Mouse (Mus musculus) midbrain, embryonic 15.5 days (tissue): ENCODE results near the gene Pank3. TPM values are rescaled to one million over a fixed set of nuclear protein-coding genes. Genes with fewer than 3 reads are reported as not detected.

Experiments used
- ATAC-seq: fragments of 200-750 bp; cut with Nextera tagmentation; replicated peaks from 2 replicates; pipeline ENCODE4 v1.8.0; 2017; ENCODE audit warnings: moderate TSS enrichment
- H3K27ac ChIP-seq: fragments of 300-500 bp; sonication (generic); 2 replicates; pipeline ENCODE4 v1.5.1; 2015; ENCODE audit warnings: mild to moderate bottlenecking, inconsistent platforms
- H3K27me3 ChIP-seq: fragments of 300-500 bp; sonication (generic); replicated peaks from 2 replicates; pipeline ENCODE4 v1.6.1; 2015; ENCODE audit warnings: inconsistent platforms
- H3K36me3 ChIP-seq: fragments of 300-500 bp; sonication (generic); replicated peaks from 2 replicates; pipeline ENCODE4 v1.6.1; 2015; ENCODE audit warnings: inconsistent platforms
- H3K4me1 ChIP-seq: fragments of 300-500 bp; sonication (generic); 2 replicates; pipeline ENCODE4 v1.6.1; 2015; ENCODE audit warnings: inconsistent platforms
- H3K4me2 ChIP-seq: fragments of 300-500 bp; sonication (generic); 2 replicates; pipeline ENCODE4 v1.6.1; 2015; ENCODE audit warnings: inconsistent platforms, mild to moderate bottlenecking, moderate library complexity
- H3K4me3 ChIP-seq: fragments of 300-500 bp; sonication (generic); 2 replicates; pipeline ENCODE4 v1.5.1; 2015; ENCODE audit warnings: mild to moderate bottlenecking, inconsistent platforms
- H3K9ac ChIP-seq: fragments of 300-500 bp; sonication (generic); 2 replicates; pipeline ENCODE4 v1.6.1; 2015; ENCODE audit warnings: mild to moderate bottlenecking, inconsistent platforms
- H3K9me3 ChIP-seq: fragments of 300-500 bp; sonication (generic); 2 replicates; pipeline ENCODE4 v1.6.1; 2016; ENCODE audit warnings: inconsistent platforms
- WGBS: fragments of 180-500 bp; shearing (Covaris S2); methylation state at CpG from one replicate; pipeline ENCODE4 v1.1.7; 2015; ENCODE audit warnings: mixed read lengths; 5-methylcytosine and 5-hydroxymethylcytosine counted together
- polyA plus RNA-seq: library from polyadenylated mRNA; unstranded; fragments of >200 nt; fragmentation: Nextera tagmentation; extraction: Ambion mirVana; gene quantifications from 2 replicates; pipeline ENCODE4 v1.2.1, GENCODE M21; 2015

The Pank3 gene
- polyA plus RNA-seq, result 19.5 and 20.7 TPM in 2 replicates

DNA sequence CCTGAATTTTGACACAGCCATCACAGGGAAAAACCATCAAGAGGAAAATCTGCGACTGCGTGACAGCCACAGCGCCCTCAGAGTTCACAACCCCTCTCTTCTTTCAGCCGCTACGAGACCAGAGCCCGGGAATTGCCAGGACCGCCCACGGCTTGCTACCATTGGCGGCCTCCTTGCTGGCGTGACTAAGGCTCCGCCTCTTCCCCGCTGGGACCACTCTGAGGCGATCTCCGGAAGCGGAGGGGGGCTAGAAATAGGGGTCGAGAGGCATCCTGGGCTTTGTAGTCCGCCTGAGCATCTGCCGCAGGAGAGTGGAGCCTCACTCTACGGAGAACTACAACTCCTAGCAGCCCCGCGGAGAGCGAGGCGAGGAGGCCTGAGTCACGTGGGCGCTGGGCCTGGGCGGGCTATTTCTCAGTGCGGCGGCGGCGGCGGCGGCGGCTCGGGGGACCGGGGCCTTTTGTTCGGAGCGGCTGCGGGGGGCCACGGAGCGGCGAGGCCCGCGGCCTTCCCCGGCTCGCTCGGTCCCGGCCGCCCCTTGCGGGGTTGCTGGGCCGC, at the start of gene Pank3:
Pank3 (plus strand) TSS at position 297 of the 558 bp plus-strand sequence.
- no peaks in the 10 kb centered on the region for H3K36me3 ChIP-seq
- H3K27ac ChIP-seq, result peak within 1 kb of the TSS; percentile 93
- 1% methylated on average over 50 of the region's 50 CpGs for WGBS
- peaks cover 24% of the 10 kb centered on the region for H3K4me1 ChIP-seq
- ATAC-seq, result peak; percentile 99
- H3K4me3 ChIP-seq, result peak within 1 kb of the TSS; percentile 91
- peak within 1 kb of the TSS; percentile 95 for H3K9ac ChIP-seq
- H3K4me2 ChIP-seq, result peak within 1 kb of the TSS; percentile 59
- no peaks in the 10 kb centered on the region for H3K9me3 ChIP-seq
- no peaks in the 10 kb centered on the region for H3K27me3 ChIP-seq

DNA sequence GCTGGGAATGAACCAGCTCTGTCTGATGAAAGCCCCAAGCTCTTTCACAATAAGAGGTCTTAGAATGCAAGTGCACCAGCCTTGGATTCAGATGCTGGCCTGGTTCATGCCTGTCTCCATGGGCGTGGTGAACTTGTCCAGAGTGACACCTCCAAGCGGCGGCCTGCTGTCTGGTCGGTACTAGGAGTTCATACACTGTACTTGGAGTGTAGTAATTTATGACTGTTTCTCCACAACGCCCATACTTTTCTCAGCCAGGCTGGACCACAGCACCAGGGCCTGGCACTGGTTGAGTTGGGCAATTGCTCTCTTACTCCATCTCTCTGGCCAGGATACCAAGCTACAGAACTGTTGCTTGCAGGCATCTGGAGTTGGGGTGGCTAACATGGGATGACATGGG, 45.4 kb upstream of the Pank3 start:
- Histone ChIP-seq H3K9me3 (no peaks in the 10 kb centered on the region), H3K9ac (no peak overlapping the region), H3K27ac (no peak overlapping the region), H3K4me2 (no peak overlapping the region), H3K4me1 (no peaks in the 10 kb centered on the region), H3K36me3 (no peaks in the 10 kb centered on the region), H3K27me3 (no peaks in the 10 kb centered on the region), H3K4me3 (no peak overlapping the region)
- ATAC-seq, result no peak
- 84% methylated on average over 5 of the region's 5 CpGs for WGBS

DNA sequence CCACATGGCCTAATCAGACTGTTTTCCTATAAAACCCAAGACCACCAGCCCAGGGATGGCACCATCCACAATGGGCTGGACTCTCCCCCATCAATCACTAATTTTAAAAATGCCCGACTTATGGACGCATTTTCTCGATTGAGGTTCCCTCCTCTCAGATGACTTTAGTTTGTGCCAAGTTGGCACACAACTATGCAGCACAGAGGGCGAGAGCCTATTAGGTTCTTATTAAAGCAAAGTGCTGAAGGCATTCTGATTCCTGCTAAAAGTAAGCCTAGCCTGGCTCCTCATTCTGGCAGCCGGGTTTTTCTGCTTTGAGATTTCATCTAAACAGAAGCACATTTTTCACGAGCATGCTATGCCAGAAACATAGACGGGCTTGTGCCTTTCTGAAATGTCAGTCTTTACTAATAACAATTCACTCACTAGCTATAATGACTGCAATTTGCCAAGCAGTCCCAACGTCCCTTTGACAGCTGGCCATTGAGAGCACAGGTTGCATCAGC, 42.9 kb upstream of the Pank3 start:
- no peak for ATAC-seq
- no peak overlapping the region for H3K27ac ChIP-seq
- no peaks in the 10 kb centered on the region for H3K36me3 ChIP-seq
- H3K27me3 ChIP-seq, result no peaks in the 10 kb centered on the region
- H3K4me1 ChIP-seq, result no peaks in the 10 kb centered on the region
- no peak overlapping the region for H3K9ac ChIP-seq
- no peak overlapping the region for H3K4me3 ChIP-seq
- H3K9me3 ChIP-seq, result no peaks in the 10 kb centered on the region
- no peak overlapping the region for H3K4me2 ChIP-seq
- WGBS, result 85% methylated on average over 8 of the region's 8 CpGs

DNA sequence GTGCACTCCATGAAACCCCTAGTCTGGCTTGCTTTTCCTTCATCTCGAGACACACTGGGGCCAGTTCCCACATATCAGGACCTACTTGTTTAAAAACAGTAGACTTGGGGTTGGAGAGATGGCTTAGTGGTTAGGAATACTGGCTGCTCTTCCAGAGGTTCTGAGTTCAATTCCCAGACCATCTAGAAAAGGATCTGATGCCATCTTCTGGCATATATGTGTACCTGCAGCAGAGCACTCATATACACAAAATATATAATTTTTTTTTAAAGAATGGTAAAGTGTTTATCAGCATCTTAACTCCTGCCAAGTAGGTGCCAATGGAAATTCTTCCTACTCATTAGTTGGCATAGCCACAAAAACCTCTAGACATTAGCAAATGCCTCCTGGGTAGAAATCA, 41.1 kb upstream of the Pank3 start:
- H3K4me2 ChIP-seq, result no peak overlapping the region
- no peak for ATAC-seq
- no peaks in the 10 kb centered on the region for H3K27me3 ChIP-seq
- H3K9me3 ChIP-seq, result no peaks in the 10 kb centered on the region
- H3K4me3 ChIP-seq, result no peak overlapping the region
- H3K36me3 ChIP-seq, result no peaks in the 10 kb centered on the region
- H3K9ac ChIP-seq, result no peak overlapping the region
- H3K27ac ChIP-seq, result no peak overlapping the region
- WGBS, result 94% methylated on average over 1 of the region's 1 CpGs
- no peaks in the 10 kb centered on the region for H3K4me1 ChIP-seq

DNA sequence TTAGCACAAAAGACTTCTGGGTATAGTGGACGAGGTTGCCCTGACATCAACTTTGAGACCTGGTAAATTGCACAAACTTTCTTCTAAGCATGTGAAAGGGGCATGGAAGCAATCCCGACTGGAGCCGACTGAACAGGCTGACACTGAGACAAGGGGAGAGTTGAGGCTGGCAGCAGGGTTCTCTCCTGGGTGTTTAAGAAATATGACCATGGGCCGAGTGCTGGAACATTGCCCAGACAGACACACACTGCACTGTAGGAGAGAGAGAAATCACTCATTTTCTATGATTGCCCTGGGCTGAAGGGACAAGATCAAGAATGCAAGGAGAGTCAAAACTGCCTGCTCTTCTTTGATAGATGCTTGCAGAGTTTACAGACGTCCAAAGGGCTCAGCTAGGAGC, 40.1 kb upstream of the Pank3 start:
- Histone ChIP-seq H3K36me3 (no peaks in the 10 kb centered on the region), H3K9me3 (no peaks in the 10 kb centered on the region), H3K4me1 (no peaks in the 10 kb centered on the region), H3K4me3 (no peak overlapping the region), H3K27ac (no peak overlapping the region), H3K4me2 (no peak overlapping the region), H3K27me3 (no peaks in the 10 kb centered on the region), H3K9ac (no peak overlapping the region)
- no peak for ATAC-seq
- 41% methylated on average over 5 of the region's 5 CpGs for WGBS

DNA sequence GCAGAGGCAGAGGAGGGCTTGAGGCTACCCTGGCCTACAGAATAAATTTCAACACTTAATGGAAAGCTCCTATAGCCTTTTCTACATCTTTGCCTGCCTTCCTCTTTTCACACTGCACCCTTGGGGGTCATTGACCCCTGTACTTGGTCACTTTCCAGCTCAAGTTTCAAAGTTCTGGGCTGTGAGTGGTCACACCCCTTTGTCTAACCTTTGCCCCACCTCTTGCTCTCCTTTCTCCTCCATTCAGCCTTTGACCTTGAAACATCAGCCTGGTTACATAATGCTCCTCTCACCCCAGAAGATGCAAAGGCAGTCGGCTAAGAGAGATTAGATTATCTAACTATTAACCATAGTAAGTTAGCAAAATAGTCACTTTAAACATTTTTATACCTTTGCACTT, 36.9 kb upstream of the Pank3 start:
- Histone ChIP-seq H3K27me3 (no peaks in the 10 kb centered on the region), H3K27ac (no peak overlapping the region), H3K4me1 (no peaks in the 10 kb centered on the region), H3K4me3 (no peak overlapping the region), H3K9me3 (no peaks in the 10 kb centered on the region), H3K4me2 (no peak overlapping the region), H3K9ac (no peak overlapping the region), H3K36me3 (no peaks in the 10 kb centered on the region)
- no peak for ATAC-seq
- 41% methylated on average over 1 of the region's 1 CpGs for WGBS

DNA sequence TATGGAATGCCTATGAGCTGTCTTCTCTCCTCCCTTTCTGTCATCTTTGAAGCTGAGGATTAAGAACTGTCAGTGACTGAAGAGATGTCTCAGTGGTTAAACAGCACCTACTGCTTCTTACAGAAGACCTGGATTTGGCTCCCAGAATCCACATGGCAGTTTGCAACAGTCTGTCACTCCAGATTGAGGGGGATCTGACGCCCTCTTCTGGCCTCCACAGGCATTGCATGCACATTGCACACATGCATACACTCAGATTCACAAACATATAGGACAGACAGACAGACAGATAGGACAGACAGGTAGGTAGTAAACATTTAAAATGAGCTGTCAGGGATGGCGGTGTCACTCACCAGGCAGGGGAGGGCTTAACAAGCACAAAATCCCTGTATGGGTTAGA, 32.5 kb upstream of the Pank3 start:
- H3K27ac ChIP-seq, result no peak overlapping the region
- 69% methylated on average over 2 of the region's 2 CpGs for WGBS
- ATAC-seq, result no peak

DNA sequence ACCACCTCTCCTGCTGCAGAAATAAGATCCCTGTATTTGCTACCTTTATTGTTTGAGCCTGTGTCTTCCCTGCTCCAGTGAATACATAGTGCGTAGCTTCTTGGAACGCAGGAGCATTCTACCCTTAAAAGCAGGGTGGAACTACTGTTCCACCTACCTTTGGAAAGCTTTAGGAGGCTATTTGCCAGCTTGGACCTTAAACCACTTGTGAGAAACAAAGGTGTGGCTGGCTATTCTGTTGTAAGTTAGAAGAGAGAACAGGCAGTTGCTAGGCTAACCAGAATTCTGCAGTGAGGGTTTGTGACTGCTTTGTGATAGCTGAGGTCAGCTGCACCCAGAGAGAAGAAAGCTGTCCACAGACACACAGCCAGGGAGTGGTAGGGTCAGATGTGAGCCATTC, 32.0 kb upstream of the Pank3 start:
- ATAC-seq, result no peak
- H3K4me2 ChIP-seq, result no peak overlapping the region
- no peak overlapping the region for H3K27ac ChIP-seq
- H3K9me3 ChIP-seq, result no peaks in the 10 kb centered on the region
- H3K4me3 ChIP-seq, result no peak overlapping the region
- H3K4me1 ChIP-seq, result no peaks in the 10 kb centered on the region
- no peaks in the 10 kb centered on the region for H3K36me3 ChIP-seq
- no peaks in the 10 kb centered on the region for H3K27me3 ChIP-seq
- H3K9ac ChIP-seq, result no peak overlapping the region
- WGBS, result 97% methylated on average over 2 of the region's 2 CpGs

More for the DNA sequence above, 32.5 kb upstream of the Pank3 start:
- Histone ChIP-seq H3K27me3 (no peaks in the 10 kb centered on the region), H3K9ac (no peak overlapping the region), H3K9me3 (no peaks in the 10 kb centered on the region), H3K4me1 (no peaks in the 10 kb centered on the region), H3K4me2 (no peak overlapping the region), H3K36me3 (no peaks in the 10 kb centered on the region), H3K4me3 (no peak overlapping the region)

DNA sequence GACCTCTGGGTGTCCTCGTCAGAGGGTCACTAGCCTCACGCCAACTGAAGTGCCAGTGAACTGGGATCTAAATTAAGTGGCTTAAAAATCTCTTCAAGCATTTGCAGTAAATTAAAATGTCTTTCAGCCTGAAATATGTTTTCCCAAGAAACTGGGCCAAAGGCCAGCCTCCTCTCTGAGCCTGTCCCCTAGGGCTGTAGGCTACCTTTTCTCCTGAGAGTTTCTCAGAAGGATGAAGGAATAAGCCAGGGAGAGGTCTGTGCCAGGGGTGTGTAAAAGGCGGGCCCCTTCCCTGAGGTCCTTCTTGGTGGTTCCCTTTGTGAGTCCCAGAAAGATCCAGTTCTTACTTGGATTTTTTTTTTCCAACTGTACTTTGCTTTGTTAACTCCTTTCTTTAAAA, 31.2 kb upstream of the Pank3 start:
- Histone ChIP-seq H3K36me3 (no peaks in the 10 kb centered on the region), H3K4me2 (no peak overlapping the region), H3K27ac (no peak overlapping the region), H3K4me3 (no peak overlapping the region), H3K9ac (no peak overlapping the region), H3K27me3 (no peaks in the 10 kb centered on the region), H3K4me1 (no peaks in the 10 kb centered on the region), H3K9me3 (no peaks in the 10 kb centered on the region)
- no peak for ATAC-seq
- 79% methylated on average over 3 of the region's 3 CpGs for WGBS

DNA sequence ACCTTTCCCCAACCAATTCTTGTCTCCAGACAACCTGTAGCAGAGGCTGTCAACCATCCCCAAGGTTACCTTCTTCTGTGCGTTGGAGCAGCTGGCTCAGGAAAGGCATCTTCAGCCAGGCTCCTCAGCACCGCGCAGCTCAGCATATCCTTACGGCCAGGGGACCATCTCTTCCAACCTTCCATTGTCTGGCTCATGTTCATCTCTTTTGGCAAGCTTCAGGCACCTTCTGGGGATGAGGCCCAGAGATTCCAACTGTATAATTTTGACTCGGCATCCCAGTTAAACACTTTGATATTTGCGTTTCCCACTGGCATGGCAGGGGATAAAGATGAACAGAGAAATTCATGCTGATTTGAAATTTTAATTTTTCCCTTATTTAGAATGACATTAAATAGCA, 25.7 kb upstream of the Pank3 start:
- ATAC-seq, result no peak
- Histone ChIP-seq H3K9me3 (no peaks in the 10 kb centered on the region), H3K4me1 (no peaks in the 10 kb centered on the region), H3K27ac (no peak overlapping the region), H3K36me3 (no peaks in the 10 kb centered on the region), H3K9ac (no peak overlapping the region), H3K4me3 (no peak overlapping the region), H3K27me3 (no peaks in the 10 kb centered on the region), H3K4me2 (no peak overlapping the region)
- WGBS, result 84% methylated on average over 6 of the region's 6 CpGs

DNA sequence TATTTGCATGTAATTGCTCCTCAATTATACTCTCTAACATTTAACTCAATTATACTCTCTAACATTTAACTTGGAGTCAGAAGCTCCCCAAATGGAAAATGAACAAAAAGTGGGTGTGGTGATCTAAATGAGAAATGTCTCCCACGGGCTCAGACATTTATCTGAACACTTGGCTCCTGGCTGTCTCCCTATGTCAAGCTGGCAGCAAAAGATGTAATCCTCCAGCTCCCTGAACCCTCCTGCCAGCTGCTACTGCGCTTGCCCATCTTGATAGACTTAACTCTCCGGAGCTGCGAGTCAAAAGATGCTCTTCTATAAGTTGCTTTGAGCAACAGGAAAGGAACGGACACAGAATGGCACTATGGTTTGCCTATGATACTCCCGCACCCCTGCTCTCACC, 24.7 kb upstream of the Pank3 start:
- Histone ChIP-seq H3K4me1 (no peaks in the 10 kb centered on the region), H3K4me2 (no peak overlapping the region), H3K36me3 (no peaks in the 10 kb centered on the region), H3K27ac (no peak overlapping the region), H3K27me3 (no peaks in the 10 kb centered on the region), H3K9me3 (no peaks in the 10 kb centered on the region), H3K9ac (no peak overlapping the region), H3K4me3 (no peak overlapping the region)
- 89% methylated on average over 6 of the region's 6 CpGs for WGBS
- no peak for ATAC-seq

DNA sequence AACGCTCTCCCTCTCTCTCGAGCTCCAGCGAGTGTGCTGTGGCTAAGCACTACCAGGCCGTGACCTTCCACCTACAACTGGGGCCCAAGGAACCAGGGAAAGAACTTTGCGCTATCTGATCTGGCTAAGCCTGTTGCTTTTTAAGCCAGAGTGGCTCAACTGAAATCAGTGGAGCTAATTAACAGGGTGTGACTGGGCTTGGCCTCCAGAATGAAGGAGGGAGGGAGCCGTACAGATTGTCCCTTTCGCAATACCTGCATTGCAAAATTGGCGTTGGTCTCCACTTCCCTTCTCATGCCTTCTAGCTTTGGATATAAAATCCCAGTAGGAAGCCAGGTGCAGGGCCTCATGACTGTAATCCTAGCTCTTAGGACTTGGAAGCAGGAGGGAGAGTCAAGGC, 18.7 kb upstream of the Pank3 start:
- H3K27ac ChIP-seq, result no peak overlapping the region
- WGBS, result 81% methylated on average over 8 of the region's 8 CpGs
- no peaks in the 10 kb centered on the region for H3K27me3 ChIP-seq
- H3K4me1 ChIP-seq, result no peaks in the 10 kb centered on the region
- H3K9ac ChIP-seq, result no peak overlapping the region
- H3K36me3 ChIP-seq, result no peaks in the 10 kb centered on the region
- no peak overlapping the region for H3K4me2 ChIP-seq
- no peaks in the 10 kb centered on the region for H3K9me3 ChIP-seq
- no peak overlapping the region for H3K4me3 ChIP-seq
- no peak for ATAC-seq

DNA sequence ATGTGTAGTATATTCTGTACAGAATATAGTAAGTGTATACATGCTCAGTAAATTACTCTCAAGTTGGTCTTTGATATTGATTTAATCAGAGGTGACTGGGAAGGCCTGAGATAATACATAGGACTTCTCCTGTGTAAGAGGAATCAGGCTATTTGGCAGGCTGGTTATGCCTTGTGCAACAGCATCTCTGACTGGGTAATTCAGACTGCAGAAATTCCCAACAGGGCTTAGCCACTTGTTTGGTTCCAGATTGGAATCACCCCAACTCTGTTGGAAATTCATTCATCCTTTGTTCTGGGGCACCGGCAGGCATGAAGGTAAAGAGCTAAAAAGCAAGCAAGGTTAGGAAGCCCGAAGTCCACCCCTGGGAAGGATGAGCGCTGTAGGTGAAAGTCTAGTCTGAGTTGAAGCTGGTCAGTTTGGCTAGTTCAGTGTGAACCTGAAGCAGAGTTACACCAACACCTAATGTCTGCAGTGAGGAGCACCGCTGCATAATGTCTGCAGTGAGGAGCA, 14.3 kb upstream of the Pank3 start:
- Histone ChIP-seq H3K27ac (no peak overlapping the region), H3K4me2 (no peak overlapping the region), H3K36me3 (no peaks in the 10 kb centered on the region), H3K9me3 (no peaks in the 10 kb centered on the region), H3K27me3 (no peaks in the 10 kb centered on the region), H3K4me3 (no peak overlapping the region), H3K4me1 (no peaks in the 10 kb centered on the region), H3K9ac (no peak overlapping the region)
- 76% methylated on average over 4 of the region's 4 CpGs for WGBS
- ATAC-seq, result no peak
